Mouse (Mus musculus): ENCODE measurements around the gene E2f6.

DNA sequence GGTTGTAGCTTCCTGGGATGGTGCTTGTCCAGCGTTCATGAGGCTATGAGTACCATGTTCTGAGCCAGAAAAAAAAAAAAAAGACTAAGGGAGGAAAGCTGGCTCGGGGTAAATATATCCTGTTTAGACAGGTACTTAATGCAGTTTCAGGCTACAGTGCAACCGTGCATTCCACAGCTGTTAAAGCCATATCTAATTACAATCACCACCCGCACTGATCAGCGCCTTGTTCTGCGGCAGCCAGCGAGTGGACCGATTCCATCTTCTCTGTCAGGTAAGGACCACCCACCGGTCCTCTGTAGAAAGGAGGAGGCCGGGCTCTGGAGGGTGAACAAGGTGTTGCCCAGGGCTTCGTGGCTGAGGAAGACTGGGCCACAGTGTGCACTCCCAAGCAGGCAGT is 23.9 kb downstream of the E2f6 start:
- no peak for TF ChIP-seq POLR2A (IDR thresholded peaks at IDR 0.05; ENCODE audit: borderline replicate concordance, control insufficient read depth, low read depth, low read length)
- TF ChIP-seq CTCF (IDR thresholded peaks at IDR 0.05; ENCODE audit: control insufficient read depth, insufficient read depth, low read length), result no peak
